Mouse (Mus musculus): ENCODE results near the gene Copa. TPM values are rescaled to one million over a fixed set of nuclear protein-coding genes. Genes with fewer than 3 reads are reported as not detected.
A peak's percentile ranks its signal among the peaks of the same experiment; 100 is the strongest.

The Copa gene
- total RNA-seq, 2 experiments from 2014 or later = 178 to 197 TPM

GRCm38 (mm10) chr1:172140825-172141224 is 58.5 kb downstream of the Copa start:
- no peak for DNase-seq

GRCm38 (mm10) chr1:172141529-172141928 is 59.2 kb downstream of the Copa start:
- DNase-seq = no peak

- peak in 1 of 2 experiments; percentile 64 for DNase-seq
Measured at GRCm38 (mm10) chr1:172143570-172143969, 61.2 kb downstream of the Copa start.

- peak; percentile 99 for DNase-seq
Measured at GRCm38 (mm10) chr1:172147835-172148278, 65.5 kb downstream of the Copa start, which contains the start of gene Dcaf8. Dcaf8 (plus strand) TSS chr1:172148084.

- DNase-seq = peak; percentile 39 to 67
Measured at GRCm38 (mm10) chr1:172148279-172148954, 66.1 kb downstream of the Copa start.

GRCm38 (mm10) chr1:172148955-172149815 is 66.9 kb downstream of the Copa start:
- DNase-seq = no peak

GRCm38 (mm10) chr1:172154536-172154935 is 72.2 kb downstream of the Copa start:
- DNase-seq = no peak

- DNase-seq = no peak
Measured at GRCm38 (mm10) chr1:172155518-172155917, 73.2 kb downstream of the Copa start.

- DNase-seq = no peak
Measured at GRCm38 (mm10) chr1:172159970-172160369, 77.6 kb downstream of the Copa start.

GRCm38 (mm10) chr1:172160508-172160907 is 78.2 kb downstream of the Copa start:
- no peak for DNase-seq

GRCm38 (mm10) chr1:172162009-172162408 is 79.7 kb downstream of the Copa start:
- no peak for DNase-seq

GRCm38 (mm10) chr1:172162959-172163358 is 80.6 kb downstream of the Copa start:
- no peak for DNase-seq

- DNase-seq = no peak
Measured at GRCm38 (mm10) chr1:172167911-172168310, 85.6 kb downstream of the Copa start.

- DNase-seq = peak in 1 of 2 experiments; percentile 21
Measured at GRCm38 (mm10) chr1:172169809-172170208, 87.5 kb downstream of the Copa start.

Other genes with a start within 250 kb of the Copa start
- gene Cd84, start 242.8 kb upstream of the Copa start, total RNA-seq (2021) = 1 to 10 TPM; 2.2 to 4.5 TPM
- gene Gm10521, start 186.9 kb upstream of the Copa start, total RNA-seq (2021) = under 1 TPM; 0.10 to 0.26 TPM
- under 1 TPM in 1 of 2 experiments, not detected in 1; 0.20 TPM for gene Slamf6, start 165.0 kb upstream of the Copa start, total RNA-seq (2021)
- gene Vangl2, start 54.1 kb upstream of the Copa start, total RNA-seq (2021) = 1 to 10 TPM; 2.5 to 5.7 TPM
- gene Nhlh1, start 25.0 kb upstream of the Copa start, total RNA-seq (2021) = not detected
- gene Ncstn, start 266 bp downstream of the Copa start, total RNA-seq (2021) = 100 to 1,000 TPM in 1 of 2 experiments, 10 to 100 TPM in 1; 94.4 to 101 TPM
- gene Pex19, start 44.2 kb downstream of the Copa start, total RNA-seq (2021) = 100 to 1,000 TPM; 112 to 147 TPM
- gene Dcaf8, start 65.6 kb downstream of the Copa start, total RNA-seq (2021) = 100 to 1,000 TPM; 108 to 143 TPM
- 10 to 100 TPM; 53.9 to 62.1 TPM for gene Pea15a, start 124.3 kb downstream of the Copa start, total RNA-seq (2021)
- gene Casq1, start 137.3 kb downstream of the Copa start, total RNA-seq (2021) = under 1 TPM in 1 of 2 experiments, not detected in 1; 0.46 TPM
- 1 to 10 TPM in 1 of 2 experiments, under 1 TPM in 1; 0.53 to 1.4 TPM for gene Atp1a4, start 175.9 kb downstream of the Copa start, total RNA-seq (2021)
- gene Igsf8, start 179.1 kb downstream of the Copa start, total RNA-seq (2021) = 10 to 100 TPM; 24.9 to 39.2 TPM
- 100 to 1,000 TPM; 134 to 155 TPM for gene Atp1a2, start 215.5 kb downstream of the Copa start, total RNA-seq (2021)
- under 1 TPM in 1 of 2 experiments, not detected in 1; 0.23 TPM for gene Kcnj9, start 246.8 kb downstream of the Copa start, total RNA-seq (2021)